Mouse (Mus musculus): ENCODE measurements around the gene Ttn. TPM values are rescaled to one million over a fixed set of nuclear protein-coding genes. Genes with fewer than 3 reads are reported as not detected.

Gene Ttn
- total and polyA plus RNA-seq, 3 experiments = under 0.01 to 0.03 TPM; not detected in 1

- Histone ChIP-seq H3K27me3 (ENCODE audit: control insufficient read depth in 1 of 2, insufficient read depth in 2 of 2, low read length in 2 of 2) (no peaks in the 10 kb centered on the region), H3K36me3 (ENCODE audit: control insufficient read depth in 1 of 2, insufficient read depth in 2 of 2, low read length in 2 of 2) (no peaks in the 10 kb centered on the region), H3K79me2 (ENCODE audit: control insufficient read depth, insufficient read depth, low read length, poor library complexity) (no peaks in the 10 kb centered on the region), H3K9ac (ENCODE audit: control insufficient read depth, low read depth, low read length, poor library complexity, severe bottlenecking) (no peak overlapping the region), H3K4me1 (ENCODE audit: control insufficient read depth in 1 of 2, insufficient read depth in 2 of 2, low read length in 2 of 2) (no peaks in the 10 kb centered on the region), H3K9me3 (replicated peaks; ENCODE audit: insufficient read depth, low read length) (no peaks in the 10 kb centered on the region), H3K4me3 (ENCODE audit: control insufficient read depth in 1 of 2, insufficient read depth in 1 of 2, low read depth in 2 of 2, low read length in 2 of 2) (no peak overlapping the region), H3K27ac (ENCODE audit: control insufficient read depth, low read depth, low read length) (no peak overlapping the region)
- TF ChIP-seq ZMIZ1 (IDR thresholded peaks at IDR 0.05; ENCODE audit: low read depth, low read length) (no peak), MXI1 (IDR thresholded peaks at IDR 0.05; ENCODE audit: low read depth, low read length) (no peak), BHLHE40 (IDR thresholded peaks at IDR 0.05; ENCODE audit: borderline replicate concordance, low read depth, low read length) (no peak), MAFK (IDR thresholded peaks at IDR 0.05; ENCODE audit: borderline replicate concordance, low read depth, low read length) (no peak), RAD21 (IDR thresholded peaks at IDR 0.05; ENCODE audit: low read depth, low read length) (no peak), TAL1 (IDR thresholded peaks at IDR 0.05; ENCODE audit: low read length) (no peak), RCOR1 (IDR thresholded peaks at IDR 0.05; ENCODE audit: low read depth, low read length) (no peak), ELF1 (IDR thresholded peaks at IDR 0.05; ENCODE audit: low read depth, low read length) (no peak), MYB (IDR thresholded peaks at IDR 0.05; ENCODE audit: low read depth, low read length) (no peak), MAX (IDR thresholded peaks at IDR 0.05; ENCODE audit: low read length) (no peak), USF2 (IDR thresholded peaks at IDR 0.05; ENCODE audit: borderline replicate concordance in 1 of 2, insufficient read depth in 1 of 2, low read depth in 1 of 2, low read length in 2 of 2) (no peak), UBTF (IDR thresholded peaks at IDR 0.05; ENCODE audit: borderline replicate concordance, insufficient read depth, low read depth, low read length) (no peak), MEF2A (IDR thresholded peaks at IDR 0.05; ENCODE audit: extremely low read depth, insufficient replicate concordance, low read depth, low read length, poor library complexity, severe bottlenecking) (no peak), EP300 (IDR thresholded peaks at IDR 0.05; ENCODE audit: low read depth in 1 of 2, low read length in 2 of 2) (no peak)
- no peak for DNase-seq (ENCODE audit: low read depth, low spot score)
Measured at GRCm38 (mm10) chr2:76970204-76970603, 12.1 kb downstream of the Ttn start.

- no peak for DNase-seq (ENCODE audit: low read depth, low spot score)
- no peaks in the 10 kb centered on the region for H3K79me2 ChIP-seq (ENCODE audit: control insufficient read depth, insufficient read depth, low read length, poor library complexity)
- no peaks in the 10 kb centered on the region for H3K27me3 ChIP-seq (ENCODE audit: control insufficient read depth in 1 of 2, insufficient read depth in 2 of 2, low read length in 2 of 2)
- no peaks in the 10 kb centered on the region for H3K4me1 ChIP-seq (ENCODE audit: control insufficient read depth in 1 of 2, insufficient read depth in 2 of 2, low read length in 2 of 2)
- no peak overlapping the region for H3K4me3 ChIP-seq (ENCODE audit: control insufficient read depth in 1 of 2, insufficient read depth in 1 of 2, low read depth in 2 of 2, low read length in 2 of 2)
- H3K9me3 ChIP-seq (replicated peaks; ENCODE audit: insufficient read depth, low read length) = no peaks in the 10 kb centered on the region
- H3K27ac ChIP-seq (ENCODE audit: control insufficient read depth, low read depth, low read length) = no peak overlapping the region
- no peak overlapping the region for H3K9ac ChIP-seq (ENCODE audit: control insufficient read depth, low read depth, low read length, poor library complexity, severe bottlenecking)
- no peak for TF ChIP-seq NRF1 (IDR thresholded peaks at IDR 0.05; ENCODE audit: insufficient read depth, low read depth, low read length, poor library complexity, severe bottlenecking)
- H3K36me3 ChIP-seq (ENCODE audit: control insufficient read depth in 1 of 2, insufficient read depth in 2 of 2, low read length in 2 of 2) = no peaks in the 10 kb centered on the region
Measured at GRCm38 (mm10) chr2:76969637-76970036, 12.7 kb downstream of the Ttn start.

All from MEL (cell line).